Mouse (Mus musculus) C2C12 (cell line): ENCODE data around the gene Sys1.

Experiments
- CEBPB ChIP-seq: IDR thresholded peaks from one replicate; pipeline ENCODE4 v1.6.1; 2011; ENCODE audit warnings: low read depth, mild to moderate bottlenecking, control low read depth, moderate library complexity
- CTCF ChIP-seq: IDR thresholded peaks from one replicate; pipeline ENCODE4 v1.5.1; 2011; ENCODE audit not compliant: control insufficient read depth, insufficient read depth, insufficient read length
- FOSL1 ChIP-seq: IDR thresholded peaks from one replicate; pipeline ENCODE4 v1.8.0; 2011; ENCODE audit warnings: mild to moderate bottlenecking, low read length; ENCODE audit not compliant: poor library complexity, insufficient read depth, severe bottlenecking
- MYOD1 ChIP-seq: IDR thresholded peaks from one replicate; pipeline ENCODE4 v1.6.1; 2011; ENCODE audit warnings: low read depth; ENCODE audit not compliant: control insufficient read depth, insufficient read length
- MYOG ChIP-seq: IDR thresholded peaks from one replicate; pipeline ENCODE4 v1.6.1; 2011; ENCODE audit not compliant: control insufficient read depth, insufficient read length; ENCODE audit errors: extremely low read depth
- USF1 ChIP-seq: IDR thresholded peaks from one replicate; pipeline ENCODE4 v1.6.1; 2011; ENCODE audit warnings: low read depth, mild to moderate bottlenecking, control low read depth, moderate library complexity

DNA sequence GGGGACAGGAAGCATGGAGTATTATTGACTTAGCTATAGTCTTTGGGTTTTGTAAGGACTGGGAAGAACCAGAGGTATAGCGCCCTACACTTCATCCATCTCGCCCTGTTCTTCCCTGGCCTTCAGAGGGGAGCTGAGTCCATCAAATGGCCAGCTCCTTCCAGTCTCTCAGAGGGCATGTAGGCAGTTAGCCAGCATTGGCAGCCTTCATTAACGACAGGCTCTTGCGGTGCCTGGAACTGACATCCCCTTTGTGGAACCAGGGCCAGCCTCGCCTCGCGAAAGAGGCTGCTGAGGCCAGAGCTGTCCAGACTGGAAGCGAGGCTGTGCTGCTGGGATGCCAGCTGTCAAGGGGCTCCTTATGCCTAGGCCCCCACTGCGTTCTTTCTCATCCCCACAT, 31.0 kb downstream of the Sys1 start:
- TF ChIP-seq CTCF: no peak
- TF ChIP-seq MYOD1: no peak
- TF ChIP-seq CEBPB: no peak
- TF ChIP-seq USF1: no peak
- TF ChIP-seq MYOG: no peak
- TF ChIP-seq FOSL1: no peak
